Mouse (Mus musculus) left cerebral cortex, adult 9 months (tissue): ENCODE data around the gene Tceanc.
"Not testable (repeated sequence)": the region's sequence is repeated elsewhere in the genome, so short reads cannot be mapped to it uniquely, and the experiment has no call there.

Experiments
- DNase-seq, 2 experiments: peaks; one replicate each; pipeline ENCODE4 v3.0.0; 2022; ENCODE audit warnings: low spot score in 2 of 2

Gene Tceanc

DNA sequence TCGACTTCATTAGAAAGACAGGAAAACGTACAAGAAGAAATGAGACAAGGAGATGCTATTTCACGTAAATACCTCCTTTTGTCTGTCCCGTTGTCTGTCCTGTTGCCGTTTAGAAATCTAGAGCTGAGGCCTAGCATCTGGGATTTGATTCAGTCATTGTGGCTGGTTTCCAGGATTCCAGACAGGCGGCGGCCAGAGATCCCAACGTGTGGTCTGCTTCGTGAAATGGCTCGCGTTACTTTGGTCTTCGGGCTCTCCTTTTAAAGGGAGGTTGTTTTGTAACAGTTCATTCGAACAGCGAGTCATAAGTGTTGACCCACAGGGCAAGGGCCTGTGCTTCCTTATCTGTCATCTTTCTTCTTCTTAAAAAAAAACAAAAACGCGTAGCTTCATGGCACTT is at the start of gene Tceanc:
Gene Tceanc (minus strand): TSS at position 223 of the 400 bp plus-strand sequence.
- no peak for DNase-seq

DNA sequence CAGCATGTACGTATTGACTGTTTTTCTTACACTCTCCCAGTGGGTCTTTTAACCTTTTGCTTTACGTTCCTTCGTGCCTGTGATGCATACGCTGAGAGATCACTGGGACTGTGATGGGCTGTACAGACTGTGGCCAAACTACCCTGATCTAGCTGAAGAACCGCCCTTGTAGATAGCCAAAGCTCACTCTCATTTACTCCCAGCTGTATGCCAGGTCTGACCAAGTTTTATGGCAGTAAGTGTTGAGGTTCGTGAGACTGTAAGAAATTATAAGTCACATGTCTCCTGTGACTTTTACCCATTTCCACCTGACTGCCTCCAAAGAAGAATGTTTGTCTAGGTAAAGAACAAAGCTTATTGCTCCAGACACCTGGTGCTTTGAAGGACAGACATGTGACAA is 47.6 kb upstream of the Tceanc start:
- no peak for DNase-seq

DNA sequence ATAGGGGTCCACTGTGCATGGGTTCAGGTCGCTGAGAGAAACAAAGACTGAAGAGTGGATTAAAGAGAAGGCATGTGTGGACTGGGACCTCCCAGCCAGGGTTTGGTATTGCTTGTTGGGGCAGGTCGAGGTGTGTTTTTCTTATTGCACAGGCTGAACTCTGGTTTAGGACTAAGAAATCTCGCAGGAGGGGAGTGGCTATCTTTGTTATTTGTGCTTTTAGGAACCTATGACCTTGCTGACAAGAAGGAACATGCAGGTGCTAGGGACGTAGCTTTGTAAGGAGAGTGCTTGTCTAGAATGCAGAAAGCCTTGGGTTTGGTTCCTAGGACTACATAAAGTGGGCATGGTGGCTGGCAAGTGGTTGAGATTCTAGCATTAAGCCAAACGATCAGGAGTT is 47.0 kb upstream of the Tceanc start:
- DNase-seq, result no peak

DNA sequence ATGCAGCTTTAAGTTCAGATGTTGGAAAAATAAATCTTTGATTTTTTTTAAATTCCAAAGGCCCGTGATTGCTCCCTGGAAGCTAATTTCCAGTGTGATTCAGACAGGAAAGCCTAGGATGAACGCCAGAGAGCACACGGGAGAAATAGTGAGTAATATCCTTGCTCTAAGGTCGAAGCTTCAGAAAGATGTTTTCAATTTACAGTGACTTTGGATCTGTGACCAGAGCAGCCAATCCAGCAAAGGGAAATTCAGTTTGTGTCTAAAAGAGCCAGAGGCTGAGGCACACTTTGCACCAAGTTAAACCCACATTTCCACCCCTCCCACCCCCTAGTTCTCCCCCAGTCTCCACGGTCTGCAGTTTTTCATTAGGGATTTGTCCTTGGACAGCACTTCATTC is 46.5 kb upstream of the Tceanc start:
- DNase-seq, result no peak

DNA sequence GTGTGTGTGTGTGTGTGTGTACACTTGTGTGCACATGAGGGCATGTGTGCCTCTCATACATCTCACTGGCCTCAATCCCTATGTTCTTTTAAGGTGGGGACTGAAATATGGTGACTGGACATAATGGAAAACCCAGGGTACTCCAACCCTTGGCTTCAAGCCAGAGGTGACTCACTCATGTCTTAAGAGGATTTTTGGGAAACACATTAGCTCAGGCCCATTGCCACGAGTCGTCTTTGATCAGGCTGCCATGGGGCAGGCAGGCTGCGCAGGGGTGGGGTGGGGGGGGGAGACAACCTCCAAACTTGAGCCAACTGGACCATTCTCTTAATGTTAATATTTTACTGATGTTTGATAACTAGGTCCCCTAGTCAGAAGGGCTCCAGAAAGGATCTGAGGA is 41.0 kb upstream of the Tceanc start:
- no peak for DNase-seq

DNA sequence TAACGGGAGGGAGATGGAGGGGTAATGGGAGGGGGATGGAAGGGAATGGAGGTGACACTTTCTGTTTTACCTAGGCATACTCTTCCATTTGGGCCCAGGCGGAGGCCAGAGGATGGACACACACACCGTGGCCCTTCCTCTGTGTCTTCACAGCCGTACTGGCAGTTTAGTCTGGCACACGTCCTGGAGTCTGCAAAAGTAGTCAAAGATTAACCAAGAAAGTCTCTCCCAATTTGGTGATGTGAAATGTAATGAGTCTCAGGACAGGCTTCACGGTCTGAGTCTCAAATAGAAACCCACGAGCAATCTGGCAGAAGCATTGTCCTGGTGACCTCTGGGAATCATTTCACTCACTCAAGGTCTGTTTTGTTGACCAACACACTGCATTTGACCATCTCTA is 34.0 kb upstream of the Tceanc start:
- no peak for DNase-seq

GRCm38 (mm10) chrX:166546495-166546894 is 28.1 kb upstream of the Tceanc start:
- no peak for DNase-seq

DNA sequence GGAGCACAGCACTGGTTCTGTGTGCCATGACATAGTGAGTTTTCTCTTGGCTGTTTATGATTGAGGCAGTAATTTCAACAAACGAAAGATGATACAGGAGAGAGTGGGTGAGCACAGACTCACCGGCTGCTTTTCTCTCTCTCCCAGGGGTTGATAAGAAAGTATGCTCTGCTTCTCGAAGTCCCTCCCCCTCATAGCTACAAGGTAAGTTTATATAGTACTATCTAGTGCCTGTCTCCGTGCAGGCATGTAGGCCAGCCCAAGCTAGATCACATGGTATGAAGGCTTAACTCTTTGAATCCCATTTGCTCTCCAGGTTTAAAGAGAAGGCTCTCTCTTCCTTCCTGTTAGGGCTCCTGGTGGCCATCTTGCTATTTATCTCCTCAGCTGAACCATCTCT is 16.8 kb upstream of the Tceanc start:
- no peak for DNase-seq

DNA sequence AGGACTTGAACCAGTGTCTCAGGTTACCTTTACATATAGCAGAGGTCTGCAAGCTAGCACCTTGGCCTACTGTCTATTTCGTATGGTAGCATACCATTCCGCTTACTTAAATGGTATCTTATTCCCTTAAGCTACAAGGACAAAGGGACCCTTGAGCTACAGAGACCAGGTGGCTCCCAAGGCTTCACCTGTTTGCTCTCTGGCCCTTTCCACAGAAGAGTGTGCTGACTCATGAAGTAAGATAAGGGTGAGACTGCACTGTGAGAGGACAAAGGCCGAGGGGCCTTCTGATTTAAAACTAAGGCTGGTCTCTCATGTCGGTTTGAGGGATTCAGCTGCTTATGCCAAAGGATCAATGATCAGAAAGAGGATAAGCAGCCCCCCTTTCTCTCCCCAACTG is 15.1 kb upstream of the Tceanc start:
- DNase-seq, result no peak

DNA sequence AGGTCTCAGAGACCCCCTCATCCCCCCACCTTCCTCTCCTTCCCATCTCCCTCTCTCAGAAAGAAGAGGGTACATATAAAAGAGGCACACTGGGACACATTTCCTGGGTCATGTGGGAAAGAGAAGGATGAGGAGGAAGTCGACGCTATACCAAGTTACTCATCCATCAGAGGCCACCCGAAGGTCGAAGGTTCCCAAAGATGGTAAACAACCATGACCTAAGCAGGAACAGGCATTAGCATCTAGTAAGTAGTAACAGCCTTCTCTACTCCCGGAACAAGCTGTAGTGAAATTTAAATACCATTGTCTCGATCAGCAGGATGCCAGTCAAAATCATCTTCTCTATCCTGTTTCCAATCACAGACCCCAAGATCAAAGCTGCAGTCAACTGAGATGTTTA is 13.3 kb upstream of the Tceanc start:
- no peak for DNase-seq

DNA sequence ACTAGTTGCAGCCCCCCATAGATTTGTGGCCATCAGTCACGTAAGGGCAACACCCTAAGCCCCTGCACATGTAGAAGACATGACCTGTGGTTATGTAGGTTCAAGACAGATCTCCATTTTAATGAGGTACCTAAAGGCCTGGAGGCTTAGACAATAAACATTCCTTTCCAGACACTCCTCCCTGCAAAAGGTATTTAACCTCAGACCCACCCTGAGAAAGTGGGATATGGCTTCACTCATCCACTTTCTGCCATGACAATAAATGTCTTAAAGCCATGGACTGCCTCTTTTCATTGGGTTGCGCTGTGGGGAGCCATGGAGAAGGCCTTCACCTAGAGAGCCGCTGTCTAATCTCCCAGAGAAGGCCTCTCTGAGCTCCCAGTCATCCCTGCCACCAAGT is 9.8 kb upstream of the Tceanc start:
- no peak for DNase-seq

DNA sequence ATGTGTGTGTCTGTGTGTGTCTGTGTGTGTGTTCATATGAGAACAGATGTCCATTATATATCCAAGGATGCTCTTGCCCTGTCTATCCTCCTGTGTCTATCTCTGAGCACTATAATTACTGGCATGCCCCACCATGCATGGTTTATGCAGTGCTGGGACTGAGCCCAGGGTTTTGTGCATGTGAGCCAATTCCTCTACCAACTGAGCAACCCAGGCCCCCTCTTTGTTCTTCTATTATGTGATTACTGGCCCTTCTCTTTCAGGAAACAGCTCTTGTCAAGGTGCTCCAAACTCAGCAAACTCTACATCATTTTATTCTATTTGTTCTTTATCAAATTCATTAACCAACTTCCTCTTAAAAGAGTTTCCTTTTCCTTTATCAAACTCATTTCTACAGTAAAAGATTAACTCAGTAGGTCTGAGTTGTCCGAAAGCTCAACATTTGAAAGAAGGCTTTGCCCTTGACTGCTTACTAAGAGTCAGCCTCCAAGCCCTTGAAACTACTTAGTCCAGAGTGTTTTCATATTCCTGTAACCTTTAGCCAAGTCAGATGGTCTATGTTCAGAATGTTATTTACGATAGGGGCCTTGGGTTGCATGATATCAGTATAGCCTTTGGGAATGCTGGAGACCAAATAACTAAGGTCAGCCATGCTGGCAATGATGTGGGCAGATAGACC is 7.4 kb upstream of the Tceanc start:
- DNase-seq, result no peak

GRCm38 (mm10) chrX:166520782-166521181 is 2.4 kb upstream of the Tceanc start:
- no peak for DNase-seq

DNA sequence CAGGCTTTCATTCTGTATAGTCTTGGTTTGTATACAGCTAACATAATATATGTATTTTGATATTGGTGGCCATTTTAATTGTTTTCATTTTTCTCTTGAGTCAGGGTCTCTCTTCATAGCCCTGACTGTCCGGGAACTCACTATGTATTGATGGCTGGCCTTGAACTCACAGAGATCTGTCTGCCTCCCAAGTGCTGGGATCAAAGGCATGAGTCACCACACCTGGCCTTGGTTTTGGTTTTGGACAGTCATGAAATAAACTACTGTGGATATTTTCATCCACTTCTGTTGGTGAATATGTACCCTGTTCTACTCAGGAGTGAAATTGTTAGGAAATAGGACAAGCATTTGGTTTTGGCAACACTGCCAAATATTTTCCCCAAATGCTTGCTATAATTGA is 1.7 kb downstream of the Tceanc start:
- DNase-seq, result no peak

DNA sequence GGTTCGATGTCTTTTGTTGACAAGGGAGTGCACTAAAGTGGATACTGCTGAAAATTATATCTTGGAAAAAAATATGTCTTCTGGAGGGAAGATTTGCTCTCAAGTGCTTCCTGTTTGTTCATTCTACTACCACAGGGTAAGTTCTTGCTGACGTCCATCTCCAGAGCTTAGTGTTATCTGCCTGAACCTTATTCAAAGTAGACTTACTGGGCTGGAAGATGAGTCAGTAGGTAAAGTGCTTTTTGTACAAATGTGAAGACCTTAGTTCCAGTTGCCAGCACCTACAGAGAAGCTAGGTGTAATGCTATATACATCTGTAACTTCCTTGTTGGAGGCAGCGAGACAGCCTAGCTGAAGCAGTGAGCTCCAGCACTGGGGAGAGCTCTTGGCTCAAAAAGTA is 2.4 kb downstream of the Tceanc start:
- DNase-seq, result no peak

- not testable (repeated sequence) for DNase-seq
Observed at GRCm38 (mm10) chrX:166514035-166514434, 4.3 kb downstream of the Tceanc start.

- no peak for DNase-seq
Observed at GRCm38 (mm10) chrX:166512071-166512470, 6.3 kb downstream of the Tceanc start.

DNA sequence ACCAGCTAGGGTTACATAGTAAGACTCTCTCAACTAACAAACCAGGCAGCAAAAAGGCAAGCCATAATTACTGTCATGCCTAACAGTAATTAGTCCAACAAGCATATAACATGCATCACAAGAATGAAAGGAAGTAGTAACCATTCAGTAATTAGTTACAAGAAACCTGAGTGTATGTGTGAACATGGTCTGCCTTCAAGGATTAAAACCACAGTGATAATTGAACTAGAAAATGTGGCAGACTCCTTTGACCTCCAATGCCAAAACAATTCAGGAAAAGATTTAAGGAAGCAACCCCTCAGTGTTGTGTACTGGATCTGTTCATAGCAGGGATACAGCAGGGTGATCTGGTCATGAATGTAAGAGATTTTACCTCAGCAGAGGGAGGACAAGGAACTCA is 7.3 kb downstream of the Tceanc start:
- DNase-seq, result no peak

DNA sequence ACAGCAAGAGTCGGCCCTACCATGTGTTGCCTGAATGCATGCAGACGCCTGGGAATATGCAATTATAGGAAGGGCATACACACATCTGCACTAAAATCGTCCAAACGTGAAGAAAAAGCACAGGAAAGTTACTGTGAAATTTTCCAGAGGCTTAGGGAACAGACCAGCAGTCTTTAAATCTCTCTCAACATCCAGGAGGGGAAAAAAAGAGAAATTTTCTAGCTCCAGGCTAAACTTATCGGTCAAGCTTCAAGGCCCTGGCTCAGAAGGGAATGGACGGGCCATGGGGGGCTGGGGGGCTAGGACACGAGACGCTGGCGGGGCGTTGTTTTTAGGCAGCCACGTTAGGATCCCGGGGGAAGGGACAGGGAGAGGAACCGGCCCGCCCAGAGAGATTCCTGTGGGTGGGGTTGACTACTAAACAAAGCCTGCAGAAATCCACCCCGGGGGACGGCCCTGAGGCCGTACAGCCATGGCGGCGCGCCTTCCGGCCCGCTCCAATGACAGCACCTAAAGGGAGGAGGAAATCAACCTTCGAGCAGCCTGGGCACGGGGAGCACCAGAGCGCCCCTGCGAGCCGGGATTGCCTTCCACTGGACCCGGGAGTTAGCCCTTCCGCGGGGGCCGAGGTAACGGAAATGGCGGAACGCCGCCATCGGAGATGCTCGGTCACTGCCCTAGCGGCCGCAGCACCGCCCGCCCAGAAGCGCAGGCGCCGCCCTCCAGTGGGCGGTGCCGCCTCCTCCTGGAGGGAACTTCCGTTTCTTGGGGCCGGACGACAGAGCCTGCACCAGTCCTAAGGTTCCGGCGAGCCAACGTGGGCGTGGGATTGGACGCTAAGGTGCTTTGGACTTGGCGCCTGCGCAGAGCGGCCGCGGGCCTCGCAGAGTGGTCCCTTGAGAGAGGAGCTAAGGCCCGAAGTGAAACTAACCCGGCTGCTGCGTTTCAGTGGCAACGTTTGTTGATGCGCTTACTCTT is 8.3 kb downstream of the Tceanc start:
- DNase-seq, result peak; percentile 86 to 92

- no peak for DNase-seq
Observed at GRCm38 (mm10) chrX:166504421-166504820, 13.9 kb downstream of the Tceanc start.

DNA sequence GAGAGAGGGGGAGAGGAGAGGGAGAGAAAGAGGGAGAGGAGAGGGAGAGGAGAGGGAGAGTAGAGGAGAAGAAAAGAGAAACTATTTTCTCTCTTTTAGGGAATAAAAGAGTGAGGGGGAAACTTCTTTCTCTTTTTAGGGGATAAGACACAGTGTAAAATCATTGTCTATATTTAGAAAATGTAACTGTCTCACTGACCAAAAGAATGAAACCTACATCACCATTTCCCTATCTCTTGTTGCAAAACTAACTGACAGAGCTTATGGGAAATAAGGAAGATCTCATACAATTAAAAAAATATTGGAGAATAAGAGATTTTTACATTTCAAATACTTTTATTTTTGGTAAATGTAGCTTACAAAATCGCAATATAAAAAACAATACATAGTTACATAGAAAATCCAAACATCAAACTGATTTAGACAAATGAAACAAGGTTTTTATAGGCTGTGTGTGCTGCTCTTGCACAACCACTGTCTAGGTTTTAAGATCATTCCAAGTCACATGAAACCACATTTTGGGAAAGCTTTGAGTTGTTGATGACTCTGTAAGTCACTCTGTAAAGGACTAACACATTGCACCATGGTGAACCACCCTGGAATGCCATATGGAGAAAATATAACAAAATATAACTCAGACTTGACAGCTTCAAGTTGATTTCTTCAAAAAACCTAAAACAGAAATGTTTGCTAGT is 18.7 kb downstream of the Tceanc start:
- no peak for DNase-seq

- DNase-seq, result peak in 1 of 2 experiments; percentile 40
Observed at GRCm38 (mm10) chrX:166497771-166498170, 20.6 kb downstream of the Tceanc start.
